Mouse (Mus musculus) intestine, embryonic 15.5 days (tissue): ENCODE data around the gene Sertad2. TPM values are rescaled to one million over a fixed set of nuclear protein-coding genes. Genes with fewer than 3 reads are reported as not detected.

Source experiments
- ATAC-seq: fragments of 200-750 bp; cut with Nextera tagmentation; 2 replicates; pipeline ENCODE4 v1.8.0; 2017; ENCODE audit warnings: moderate TSS enrichment, moderate library complexity
- H3K27ac ChIP-seq: fragments of 300-500 bp; sonication (generic); 2 replicates; pipeline ENCODE4 v1.5.1; 2015; ENCODE audit warnings: mild to moderate bottlenecking, inconsistent platforms
- H3K27me3 ChIP-seq: fragments of 300-500 bp; sonication (generic); replicated peaks from 2 replicates; pipeline ENCODE4 v1.6.1; 2015; ENCODE audit warnings: inconsistent platforms
- H3K36me3 ChIP-seq: fragments of 300-500 bp; sonication (generic); 2 replicates; pipeline ENCODE4 v1.6.1; 2015; ENCODE audit warnings: inconsistent platforms
- H3K4me1 ChIP-seq: fragments of 300-500 bp; sonication (generic); replicated peaks from 2 replicates; pipeline ENCODE4 v1.6.1; 2015; ENCODE audit warnings: inconsistent platforms
- H3K4me2 ChIP-seq: fragments of 300-500 bp; sonication (generic); replicated peaks from 2 replicates; pipeline ENCODE4 v1.6.1; 2015; ENCODE audit warnings: mild to moderate bottlenecking, inconsistent platforms
- H3K4me3 ChIP-seq: fragments of 300-500 bp; sonication (generic); replicated peaks from 2 replicates; pipeline ENCODE4 v1.5.1; 2015; ENCODE audit warnings: inconsistent platforms
- H3K9ac ChIP-seq: fragments of 300-500 bp; sonication (generic); 2 replicates; pipeline ENCODE4 v1.6.1; 2015; ENCODE audit warnings: inconsistent platforms
- H3K9me3 ChIP-seq: fragments of 300-500 bp; sonication (generic); 2 replicates; pipeline ENCODE4 v1.6.1; 2016; ENCODE audit warnings: inconsistent platforms
- WGBS: fragments of 180-500 bp; shearing (Covaris S2); methylation state at CpG from one replicate; pipeline ENCODE4 v1.1.7; 2015; 5-methylcytosine and 5-hydroxymethylcytosine counted together
- polyA plus RNA-seq: library from polyadenylated mRNA; unstranded; fragments of >200 nt; fragmentation: Nextera tagmentation; extraction: Ambion mirVana; gene quantifications from 2 replicates; pipeline ENCODE4 v1.2.1, GENCODE M21; 2015

The Sertad2 gene
- polyA plus RNA-seq, 1 experiment from 2014 or later: 36.9 TPM

- Histone ChIP-seq H3K4me3 (peak overlapping the region; percentile 51), H3K4me2 (peak overlapping the region; percentile 88), H3K9me3 (no peaks in the 10 kb centered on the region), H3K27me3 (no peaks in the 10 kb centered on the region), H3K9ac (peak overlapping the region; percentile 42), H3K4me1 (no peaks in the 10 kb centered on the region), H3K27ac (peak overlapping the region; percentile 51), H3K36me3 (no peaks in the 10 kb centered on the region)
- WGBS: 1% methylated on average over 41 of the region's 42 CpGs
- peak; percentile 85 for ATAC-seq
Measured at GRCm38 (mm10) chr11:20531992-20532881, 10.8 kb upstream of the Sertad2 start.

GRCm38 (mm10) chr11:20533231-20533630, 9.8 kb upstream of the Sertad2 start:
- 79% methylated on average over 4 of the region's 4 CpGs for WGBS
- H3K36me3 ChIP-seq: no peaks in the 10 kb centered on the region
- H3K4me2 ChIP-seq: no peak overlapping the region

GRCm38 (mm10) chr11:20537221-20537620, 5.8 kb upstream of the Sertad2 start:
- no peak overlapping the region for H3K4me2 ChIP-seq
- H3K27ac ChIP-seq: no peak overlapping the region
- no peak overlapping the region for H3K4me3 ChIP-seq
- no peak for ATAC-seq
- no peaks in the 10 kb centered on the region for H3K27me3 ChIP-seq
- H3K9me3 ChIP-seq: no peaks in the 10 kb centered on the region
- 0 out of 2 replicates have a peak, but pooled peaks cover 5% of the 10 kb centered on the region for H3K4me1 ChIP-seq
- no peaks in the 10 kb centered on the region for H3K36me3 ChIP-seq
- H3K9ac ChIP-seq: no peak overlapping the region
- WGBS: 86% methylated on average over 3 of the region's 3 CpGs

More at GRCm38 (mm10) chr11:20533231-20533630, 9.8 kb upstream of the Sertad2 start:
- Histone ChIP-seq H3K9me3 (no peaks in the 10 kb centered on the region), H3K9ac (no peak overlapping the region), H3K4me1 (no peaks in the 10 kb centered on the region), H3K27ac (no peak overlapping the region), H3K4me3 (no peak overlapping the region), H3K27me3 (no peaks in the 10 kb centered on the region)
- ATAC-seq: no peak

- H3K4me3 ChIP-seq: no peak overlapping the region
- 0 out of 2 replicates have a peak, but pooled peaks cover 5% of the 10 kb centered on the region for H3K4me1 ChIP-seq
- H3K4me2 ChIP-seq: no peak overlapping the region
- H3K27me3 ChIP-seq: no peaks in the 10 kb centered on the region
- no peak overlapping the region for H3K27ac ChIP-seq
- no peak for ATAC-seq
- no peaks in the 10 kb centered on the region for H3K36me3 ChIP-seq
- WGBS: 83% methylated on average over 3 of the region's 3 CpGs
- H3K9ac ChIP-seq: no peak overlapping the region
- H3K9me3 ChIP-seq: no peaks in the 10 kb centered on the region
Measured at GRCm38 (mm10) chr11:20538496-20538895, 4.6 kb upstream of the Sertad2 start.

GRCm38 (mm10) chr11:20541280-20541679, 1.8 kb upstream of the Sertad2 start:
- ATAC-seq: no peak
- no peak overlapping the region for H3K4me3 ChIP-seq
- H3K9ac ChIP-seq: no peak overlapping the region
- 0 out of 2 replicates have a peak, but pooled peaks cover 5% of the 10 kb centered on the region for H3K4me1 ChIP-seq
- no peaks in the 10 kb centered on the region; the same call in 1 of the 2 replicates for H3K27me3 ChIP-seq
- no peaks in the 10 kb centered on the region for H3K9me3 ChIP-seq
- H3K27ac ChIP-seq: no peak overlapping the region
- H3K4me2 ChIP-seq: no peak overlapping the region
- 81% methylated on average over 3 of the region's 3 CpGs for WGBS
- no peaks in the 10 kb centered on the region for H3K36me3 ChIP-seq

GRCm38 (mm10) chr11:20541995-20542637, 937 bp upstream of the Sertad2 start:
- WGBS: under 1% methylated on average over 25 of the region's 29 CpGs
- Histone ChIP-seq H3K4me3 (peak overlapping the region; percentile 91), H3K36me3 (no peaks in the 10 kb centered on the region), H3K4me1 (0 out of 2 replicates have a peak, but pooled peaks cover 5% of the 10 kb centered on the region), H3K4me2 (peak overlapping the region; percentile 82), H3K27ac (peak overlapping the region; percentile 44; the same call in 1 of the 2 replicates), H3K9ac (peak overlapping the region; percentile 57), H3K27me3 (no peaks in the 10 kb centered on the region; the same call in 1 of the 2 replicates), H3K9me3 (no peaks in the 10 kb centered on the region)
- peak; percentile 3; the same call in 1 of the 2 replicates for ATAC-seq

- Histone ChIP-seq H3K9ac (peak overlapping the region; percentile 70), H3K9me3 (no peaks in the 10 kb centered on the region), H3K4me2 (peak overlapping the region; percentile 82), H3K4me1 (0 out of 2 replicates have a peak, but pooled peaks cover 5% of the 10 kb centered on the region), H3K4me3 (peak overlapping the region; percentile 91), H3K27me3 (no peaks in the 10 kb centered on the region; the same call in 1 of the 2 replicates), H3K27ac (peak overlapping the region; percentile 91), H3K36me3 (no peaks in the 10 kb centered on the region)
- WGBS: 1% methylated on average over 50 of the region's 51 CpGs
- peak; percentile 3; the same call in 1 of the 2 replicates for ATAC-seq
Measured at GRCm38 (mm10) chr11:20543453-20544120, 534 bp downstream of the Sertad2 start.

- H3K4me1 ChIP-seq: 0 out of 2 replicates have a peak, but pooled peaks cover 5% of the 10 kb centered on the region
- H3K27ac ChIP-seq: no peak overlapping the region
- H3K4me2 ChIP-seq: peak overlapping the region; percentile 82; the same call in 1 of the 2 replicates
- no peak for ATAC-seq
- H3K36me3 ChIP-seq: no peaks in the 10 kb centered on the region
- 61% methylated on average over 8 of the region's 8 CpGs for WGBS
- no peaks in the 10 kb centered on the region for H3K9me3 ChIP-seq
- H3K9ac ChIP-seq: no peak overlapping the region
- H3K27me3 ChIP-seq: no peaks in the 10 kb centered on the region; the same call in 1 of the 2 replicates
- no peak overlapping the region for H3K4me3 ChIP-seq
Measured at GRCm38 (mm10) chr11:20544376-20544775, 1.3 kb downstream of the Sertad2 start.

GRCm38 (mm10) chr11:20544801-20545515, 1.9 kb downstream of the Sertad2 start:
- Histone ChIP-seq H3K4me2 (no peak overlapping the region), H3K27me3 (no peaks in the 10 kb centered on the region; the same call in 1 of the 2 replicates), H3K9ac (no peak overlapping the region), H3K27ac (no peak overlapping the region), H3K36me3 (no peaks in the 10 kb centered on the region), H3K9me3 (no peaks in the 10 kb centered on the region), H3K4me1 (0 out of 2 replicates have a peak, but pooled peaks cover 5% of the 10 kb centered on the region), H3K4me3 (no peak overlapping the region)
- no peak for ATAC-seq
- WGBS: 62% methylated on average over 3 of the region's 3 CpGs

- Histone ChIP-seq H3K9ac (no peak overlapping the region), H3K9me3 (no peaks in the 10 kb centered on the region), H3K27ac (no peak overlapping the region), H3K4me3 (no peak overlapping the region), H3K27me3 (no peaks in the 10 kb centered on the region; the same call in 1 of the 2 replicates), H3K36me3 (no peaks in the 10 kb centered on the region), H3K4me2 (no peak overlapping the region), H3K4me1 (no peaks in the 10 kb centered on the region)
- WGBS: 89% methylated on average over 2 of the region's 2 CpGs
- ATAC-seq: no peak
Measured at GRCm38 (mm10) chr11:20549481-20549880, 6.4 kb downstream of the Sertad2 start.

GRCm38 (mm10) chr11:20550196-20550595, 7.1 kb downstream of the Sertad2 start:
- Histone ChIP-seq H3K27me3 (no peaks in the 10 kb centered on the region; the same call in 1 of the 2 replicates), H3K36me3 (no peaks in the 10 kb centered on the region), H3K9ac (no peak overlapping the region), H3K27ac (no peak overlapping the region), H3K9me3 (no peaks in the 10 kb centered on the region), H3K4me1 (no peaks in the 10 kb centered on the region), H3K4me2 (no peak overlapping the region), H3K4me3 (no peak overlapping the region)
- WGBS: 71% methylated on average over 7 of the region's 7 CpGs
- ATAC-seq: no peak
